Mouse (Mus musculus) CH12.LX (cell line): ENCODE measurements around the gene Cd163. TPM values are rescaled to one million over a fixed set of nuclear protein-coding genes. Genes with fewer than 3 reads are reported as not detected.

Experiments used
- DNase-seq: peaks from one replicate; pipeline ENCODE4 v3.0.0-alpha.2; 2013; ENCODE audit errors: extremely low read depth
- H3K27ac ChIP-seq: 2 replicates; pipeline ENCODE4 v1.5.1; 2012; ENCODE audit warnings: low read depth, mild to moderate bottlenecking, control low read depth, moderate library complexity; ENCODE audit not compliant: insufficient read depth
- H3K27me3 ChIP-seq: replicated peaks from 2 replicates; pipeline ENCODE3; 2012; ENCODE audit warnings: inconsistent platforms
- H3K36me3 ChIP-seq, 2 experiments: replicated peaks in 1 of 2; 2 replicates each; pipeline versions ENCODE3 to v1.6.1; 2012; ENCODE audit warnings: inconsistent platforms in 1 of 2, low read length in 1 of 2, mild to moderate bottlenecking in 1 of 2, mixed read lengths in 1 of 2, moderate library complexity in 1 of 2; ENCODE audit not compliant: control insufficient read depth in 1 of 2, insufficient read depth in 1 of 2
- H3K4me1 ChIP-seq, 2 experiments: 2 replicates each; pipeline ENCODE4 v1.6.1; 2012; ENCODE audit warnings: inconsistent platforms in 1 of 2, moderate library complexity in 1 of 2; ENCODE audit not compliant: insufficient read depth in 2 of 2, control insufficient read depth in 1 of 2
- H3K4me2 ChIP-seq: 2 replicates; pipeline ENCODE4 v1.6.1; 2012; ENCODE audit warnings: low read depth, mild to moderate bottlenecking, control low read depth; ENCODE audit not compliant: poor library complexity, insufficient read depth, severe bottlenecking
- H3K4me3 ChIP-seq, 3 experiments: fragments of 150-350 bp in 1 of 3; sonication (generic) in 1 of 3; replicated peaks in 1 of 3; 2 replicates each; pipeline versions ENCODE3 to v1.5.1; 2011 to 2012; ENCODE audit warnings: low read depth in 2 of 3, low read length in 2 of 3, mild to moderate bottlenecking in 2 of 3, moderate library complexity in 2 of 3, control low read depth in 1 of 3, improper control_type of control experiment in 1 of 3, inconsistent platforms in 1 of 3, mixed read lengths in 1 of 3; ENCODE audit not compliant: poor library complexity in 1 of 3
- H3K79me2 ChIP-seq: replicated peaks from 2 replicates; pipeline ENCODE4 v1.6.1; 2012; ENCODE audit warnings: mild to moderate bottlenecking, moderate library complexity; ENCODE audit not compliant: control insufficient read depth, poor library complexity, insufficient read depth, severe bottlenecking; ENCODE audit errors: extremely low read depth
- H3K9ac ChIP-seq: 2 replicates; pipeline ENCODE4 v1.6.1; 2012; ENCODE audit warnings: low read depth, mild to moderate bottlenecking, control low read depth, moderate library complexity; ENCODE audit not compliant: insufficient read depth
- H3K9me3 ChIP-seq: replicated peaks from 2 replicates; pipeline ENCODE3; 2012; ENCODE audit warnings: low read length, inconsistent platforms, mixed read lengths
- CTCF ChIP-seq, 2 experiments: IDR thresholded peaks in 1 of 2; conservative IDR thresholded peaks in 1 of 2; 2 replicates each; pipeline ENCODE4 v1.5.1; 2011 to 2012; ENCODE audit warnings: low read depth in 2 of 2, low read length in 2 of 2, improper control_type of control experiment in 1 of 2, inconsistent platforms in 1 of 2, mild to moderate bottlenecking in 1 of 2, moderate library complexity in 1 of 2
- EP300 ChIP-seq: IDR thresholded peaks from 2 replicates; pipeline ENCODE4 v1.6.1; 2011; ENCODE audit warnings: low read length, improper control_type of control experiment
- GABPA ChIP-seq: IDR thresholded peaks from 2 replicates; pipeline ENCODE4 v1.6.1; 2012; ENCODE audit warnings: low read depth, low read length, improper control_type of control experiment, inconsistent platforms; ENCODE audit not compliant: insufficient replicate concordance
- JUN ChIP-seq: IDR thresholded peaks from 2 replicates; pipeline ENCODE4 v1.6.1; 2011; ENCODE audit warnings: low read depth, mild to moderate bottlenecking, low read length, improper control_type of control experiment, moderate library complexity; ENCODE audit not compliant: insufficient read depth
- JUND ChIP-seq: conservative IDR thresholded peaks from 2 replicates; pipeline ENCODE4 v1.6.1; 2011; ENCODE audit warnings: low read depth, low read length, improper control_type of control experiment
- KAT2A ChIP-seq: IDR thresholded peaks from 2 replicates; pipeline ENCODE4 v1.6.1; 2012; ENCODE audit warnings: low read length, improper control_type of control experiment, inconsistent platforms; ENCODE audit not compliant: insufficient replicate concordance
- MYC ChIP-seq: IDR thresholded peaks from 2 replicates; pipeline ENCODE4 v1.6.1; 2011; ENCODE audit warnings: low read depth, mild to moderate bottlenecking, improper control_type of control experiment, low read length
- NRF1 ChIP-seq: IDR thresholded peaks from 2 replicates; pipeline ENCODE4 v1.6.1; 2014; ENCODE audit warnings: low read depth, mild to moderate bottlenecking, inconsistent platforms, low read length, improper control_type of control experiment, moderate library complexity
- RAD21 ChIP-seq: IDR thresholded peaks from 2 replicates; pipeline ENCODE4 v1.6.1; 2011; ENCODE audit warnings: low read depth, mild to moderate bottlenecking, low read length, improper control_type of control experiment, moderate library complexity
- RCOR1 ChIP-seq: conservative IDR thresholded peaks from 2 replicates; pipeline ENCODE4 v1.6.1; 2012; ENCODE audit warnings: low read depth, mild to moderate bottlenecking, inconsistent platforms, low read length, improper control_type of control experiment
- SIN3A ChIP-seq: IDR thresholded peaks from 2 replicates; pipeline ENCODE4 v1.6.1; 2012; ENCODE audit warnings: low read length, improper control_type of control experiment, inconsistent platforms
- SMC3 ChIP-seq: IDR thresholded peaks from 2 replicates; pipeline ENCODE4 v1.6.1; 2011; ENCODE audit warnings: low read depth, low read length, improper control_type of control experiment
- USF1 ChIP-seq: IDR thresholded peaks from 2 replicates; pipeline ENCODE4 v1.6.1; 2014; ENCODE audit warnings: low read depth, mild to moderate bottlenecking, inconsistent platforms, low read length, improper control_type of control experiment
- ZC3H11A ChIP-seq: IDR thresholded peaks from 2 replicates; pipeline ENCODE4 v1.6.1; 2012; ENCODE audit warnings: low read depth, mild to moderate bottlenecking, inconsistent platforms, low read length, improper control_type of control experiment
- dilution Hi-C: fragments of 300-500 bp; cut with MboI; formaldehyde crosslinking; loops from 2 replicates; pipeline ENCODE4 v1.14.3; 2020; ENCODE audit warnings: low sequenced_read_pairs; ENCODE audit not compliant: extremely low pct_unique_long_range_greater_than_20kb, extremely low pct_ligation_motif_present
- in situ Hi-C: fragments of 300-500 bp; cut with MboI; formaldehyde crosslinking; loops from 3 replicates; pipeline ENCODE4 v1.14.3; 2019; ENCODE audit warnings: low sequenced_read_pairs, low pct_ligation_motif_present, low pct_unique_long_range_greater_than_20kb, mixed read lengths
- polyA plus RNA-seq: library from polyadenylated mRNA; unstranded; fragments of >175 nt; gene quantifications from 2 replicates; pipeline ENCODE4 v1.2.1, GENCODE M21; 2012; ENCODE audit warnings: low read depth; ENCODE audit not compliant: insufficient read length
- total RNA-seq, 2 experiments: library from RNA; depleted of rRNA; stranded (reverse); fragments of 300-350 nt in 1 of 2; fragments of >200 nt in 1 of 2; gene quantifications; 2 replicates each; pipeline ENCODE4 v1.2.3; 2012 to 2014

Cd163 gene
- total and polyA plus RNA-seq, 3 experiments, result not detected

DNA sequence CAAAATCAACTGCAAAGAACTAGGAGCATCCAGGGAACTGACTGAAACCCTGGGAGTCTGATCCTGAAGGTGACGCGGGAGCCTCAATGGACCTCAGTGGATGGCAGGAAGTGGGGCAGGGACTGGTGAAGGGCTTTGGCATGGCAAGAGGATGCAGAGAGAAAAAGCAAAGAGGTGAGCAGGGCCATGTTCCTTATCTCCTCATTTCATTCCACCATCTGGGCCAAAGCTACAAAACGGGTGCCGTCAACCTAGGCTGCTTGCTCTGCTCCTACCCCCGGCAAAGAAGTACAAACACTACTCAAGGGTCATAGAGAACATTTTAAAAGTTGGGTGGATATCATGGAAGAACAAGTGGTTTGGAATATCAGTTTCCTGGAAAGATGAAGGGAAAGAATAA is 71.9 kb downstream of the Cd163 start:
- dilution Hi-C loops (no loop called here), in situ Hi-C loops (loop anchor here (5.0 kb wide), 1 partner anchor 114 kb away; no protein-coding TSS in a partner anchor)
- Histone ChIP-seq H3K4me3 (no peak overlapping the region), H3K27ac (no peak overlapping the region), H3K27me3 (peaks cover 49% of the 10 kb centered on the region), H3K4me2 (no peak overlapping the region), H3K4me1 (no peaks in the 10 kb centered on the region), H3K36me3 (no peaks in the 10 kb centered on the region), H3K79me2 (no peaks in the 10 kb centered on the region), H3K9me3 (no peaks in the 10 kb centered on the region), H3K9ac (no peak overlapping the region)
- no peak for TF ChIP-seq USF1
- no peak for TF ChIP-seq JUN
- no peak for TF ChIP-seq NRF1
- TF ChIP-seq ZC3H11A, result no peak
- no peak for TF ChIP-seq JUND
- DNase-seq, result no peak

DNA sequence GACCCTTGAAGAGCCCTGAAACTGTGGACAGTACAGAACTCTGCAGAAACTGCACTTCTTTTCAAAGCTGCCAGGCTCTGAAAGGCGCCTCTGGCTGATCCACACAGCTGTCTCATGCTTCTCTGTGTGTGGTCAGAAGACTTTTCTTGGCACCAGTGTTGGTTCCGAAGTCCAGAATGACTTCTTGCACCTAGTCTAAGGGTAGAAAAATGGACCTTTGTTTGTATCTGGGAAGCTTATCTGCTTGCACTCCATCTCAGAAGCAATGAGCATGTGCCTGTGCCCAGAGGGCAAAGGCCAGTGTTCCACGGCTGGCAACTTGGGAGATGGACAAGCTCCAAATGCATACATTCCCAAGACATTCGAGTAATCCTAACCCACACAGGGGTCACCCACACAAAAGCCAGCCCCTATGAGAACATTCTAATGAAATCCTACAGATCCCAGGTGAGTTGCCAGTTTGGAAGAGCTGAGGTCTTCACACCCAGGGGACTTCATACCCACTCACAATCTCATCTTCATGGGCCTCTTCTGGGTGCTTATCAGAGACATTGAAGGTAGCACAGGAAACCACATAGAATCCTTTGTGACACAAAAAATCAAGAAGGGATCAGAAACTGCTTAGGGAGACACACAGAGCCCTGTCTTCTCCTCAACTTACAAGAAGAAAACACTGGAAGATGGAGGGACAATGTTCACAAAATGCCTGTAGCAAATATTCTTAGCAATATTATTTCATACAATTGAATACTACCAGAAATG is 73.2 kb downstream of the Cd163 start:
- Histone ChIP-seq H3K9ac (no peak overlapping the region), H3K4me2 (no peak overlapping the region), H3K27ac (no peak overlapping the region), H3K36me3 (no peaks in the 10 kb centered on the region), H3K4me1 (no peaks in the 10 kb centered on the region), H3K79me2 (no peaks in the 10 kb centered on the region), H3K9me3 (no peaks in the 10 kb centered on the region), H3K4me3 (no peak overlapping the region), H3K27me3 (peaks cover 42% of the 10 kb centered on the region)
- no peak for DNase-seq
- in situ Hi-C loops (loop anchor here (5.0 kb wide), 1 partner anchor 115 kb away; no protein-coding TSS in a partner anchor), dilution Hi-C loops (no loop called here)
- TF ChIP-seq JUN, result no peak
- no peak for TF ChIP-seq EP300
- TF ChIP-seq GABPA, result no peak
- no peak for TF ChIP-seq SIN3A
- TF ChIP-seq RCOR1, result no peak
- no peak for TF ChIP-seq MYC

DNA sequence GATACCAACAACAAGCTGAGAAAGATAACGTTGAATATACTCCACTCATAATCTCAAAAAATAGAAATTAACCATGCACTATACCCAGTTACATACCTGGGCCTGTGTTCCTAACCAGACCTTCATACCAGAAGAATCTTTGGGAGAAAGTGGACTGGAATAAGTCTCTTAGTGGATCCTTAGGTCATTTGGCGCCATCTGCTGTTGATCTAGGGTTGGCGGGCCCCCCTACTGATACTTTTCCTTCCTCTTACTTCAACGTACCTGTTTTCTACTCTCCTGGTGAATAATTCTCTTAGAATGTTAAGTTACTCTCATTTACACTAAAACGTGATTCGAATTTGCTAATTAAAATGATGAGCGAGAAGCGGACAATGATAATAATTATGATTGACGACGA is 74.9 kb downstream of the Cd163 start:
- no peak for TF ChIP-seq KAT2A
- peak; percentile 88 for TF ChIP-seq RAD21
- peak; percentile 72 for TF ChIP-seq SMC3
- peak in 1 of 2 experiments; percentile 89; a peak in 2 of 4 replicates for TF ChIP-seq CTCF (conservative IDR thresholded peaks at IDR 0.05 in 1 of 2, IDR thresholded peaks at IDR 0.05 in 1 of 2; ENCODE audit: low read depth in 2 of 2, low read length in 2 of 2)
- H3K4me2 ChIP-seq, result 0 out of 2 replicates have a peak overlapping the region, but pooled peaks have one; percentile 4
- dilution Hi-C loops, result no loop called here
- no peaks in the 10 kb centered on the region for H3K79me2 ChIP-seq
- no peaks in the 10 kb centered on the region for H3K4me1 ChIP-seq
- peaks cover 34% of the 10 kb centered on the region for H3K27me3 ChIP-seq
- in situ Hi-C loops, result loop anchor here (5.0 kb wide), 1 partner anchor 117 kb away; no protein-coding TSS in a partner anchor
- DNase-seq, result peak; percentile 34
- no peak overlapping the region for H3K4me3 ChIP-seq
- H3K9me3 ChIP-seq, result no peaks in the 10 kb centered on the region
- no peak overlapping the region for H3K9ac ChIP-seq
- no peaks in the 10 kb centered on the region for H3K36me3 ChIP-seq
- H3K27ac ChIP-seq, result no peak overlapping the region
